Mouse (Mus musculus): ENCODE measurements around the gene Trim30a.
"Not testable (repeated sequence)": the region's sequence is repeated elsewhere in the genome, so short reads cannot be mapped to it uniquely, and the experiment has no call there.

The Trim30a gene

GRCm38 (mm10) chr7:104465065-104465744, at the start of gene Trim30a:
Gene Trim30a (minus strand): TSS chr7:104465193.
- peak; percentile 56 to 57 for DNase-seq (ENCODE audit: low spot score in 2 of 2)

DNA sequence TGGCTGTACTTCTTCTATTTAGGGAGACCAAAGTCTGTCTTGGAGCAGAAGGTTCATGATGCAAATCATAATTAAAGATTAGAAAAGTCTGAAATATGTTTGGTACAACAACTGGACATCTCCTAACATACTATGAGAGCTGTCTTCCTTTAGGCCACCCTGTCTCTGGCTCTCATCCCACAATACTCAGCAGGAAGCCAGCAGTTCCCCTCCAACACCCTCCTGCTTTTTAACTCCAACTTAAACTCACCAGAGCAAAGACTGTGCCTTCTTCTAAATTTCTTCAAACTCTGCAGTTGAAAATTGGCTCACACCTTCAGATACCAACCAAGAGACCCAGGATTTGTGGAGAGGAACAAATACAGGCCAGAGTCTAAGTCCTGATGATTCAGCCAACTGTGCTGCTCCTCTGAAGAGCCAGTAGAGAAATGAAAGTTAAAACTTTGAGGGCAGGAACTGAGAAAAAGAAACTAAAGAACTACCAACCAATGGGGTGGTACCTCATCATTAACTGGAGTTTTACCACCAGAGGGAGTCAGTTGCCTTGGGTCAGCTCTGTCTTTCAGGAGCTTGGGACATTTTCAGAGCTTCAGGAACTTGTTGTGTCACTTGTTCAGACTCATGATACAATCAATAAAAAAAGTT, 42.5 kb upstream of the Trim30a start, which contains the start of gene Trim30d:
Trim30d (minus strand) TSS at position 429 of the 645 bp plus-strand sequence.
- peak; percentile 1 to 10 for DNase-seq (ENCODE audit: low spot score in 2 of 2)

DNA sequence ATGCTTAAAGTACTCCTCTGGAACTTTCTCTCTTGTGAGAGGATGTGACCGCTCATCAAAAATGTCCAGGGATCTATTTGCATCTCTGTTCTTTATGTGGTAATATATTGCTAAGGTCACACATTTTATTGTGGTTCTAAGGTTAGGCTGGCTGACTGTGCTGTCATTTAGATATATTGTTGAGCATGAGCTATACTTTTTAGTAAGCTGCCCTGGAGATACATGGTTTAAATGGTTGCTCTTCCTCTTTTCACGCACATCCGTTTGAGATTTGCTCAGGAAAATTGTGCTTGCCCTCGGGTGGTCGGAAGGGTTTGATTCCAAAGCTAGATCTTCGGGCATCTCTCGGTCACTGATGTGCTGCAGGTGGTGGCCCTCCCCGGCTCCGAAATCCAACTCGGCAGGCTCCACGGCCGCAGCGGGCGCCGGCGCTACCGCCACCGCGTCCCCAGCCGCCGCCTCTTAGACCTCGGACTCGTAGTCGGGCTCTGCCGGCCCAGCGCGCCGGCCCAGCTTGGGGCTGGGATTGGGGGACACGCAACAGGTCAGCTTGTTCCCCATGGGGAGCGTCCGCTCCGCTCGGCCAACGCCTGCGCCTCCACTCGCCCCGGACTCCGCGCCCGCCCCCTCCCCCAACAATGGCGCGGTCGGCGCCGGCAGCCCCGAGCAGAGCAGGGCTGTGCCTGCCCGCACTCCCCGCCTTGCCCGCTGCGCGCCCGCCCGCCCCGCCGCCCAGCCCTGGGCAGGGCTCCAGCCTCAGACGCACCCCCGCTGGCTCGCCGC, 36.8 kb upstream of the Trim30a start:
- no peak for DNase-seq (ENCODE audit: low spot score in 2 of 2)

- DNase-seq (ENCODE audit: low spot score in 2 of 2): not testable (repeated sequence)
Measured at GRCm38 (mm10) chr7:104501186-104501585, 36.2 kb upstream of the Trim30a start.

DNA sequence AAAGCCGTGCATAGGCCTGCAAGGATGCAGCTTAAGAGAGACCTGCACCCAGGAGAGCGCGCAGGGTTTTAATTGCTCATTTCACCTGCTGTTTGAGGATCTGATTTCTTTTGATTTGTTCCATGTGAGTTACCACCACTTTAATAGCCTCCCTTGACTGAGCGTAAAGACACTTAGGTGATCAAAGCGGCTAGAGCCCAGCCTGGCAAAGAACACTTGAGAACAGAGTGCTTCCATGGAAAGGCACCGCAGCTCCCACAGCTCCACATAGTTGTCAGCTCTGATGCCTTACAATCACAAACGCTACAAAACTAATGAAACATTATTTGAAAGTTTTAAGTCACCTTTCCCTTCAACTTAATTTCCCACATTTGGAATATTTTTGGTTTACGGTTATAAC, 34.5 kb upstream of the Trim30a start:
- DNase-seq (ENCODE audit: low spot score in 2 of 2): not testable (repeated sequence)

DNA sequence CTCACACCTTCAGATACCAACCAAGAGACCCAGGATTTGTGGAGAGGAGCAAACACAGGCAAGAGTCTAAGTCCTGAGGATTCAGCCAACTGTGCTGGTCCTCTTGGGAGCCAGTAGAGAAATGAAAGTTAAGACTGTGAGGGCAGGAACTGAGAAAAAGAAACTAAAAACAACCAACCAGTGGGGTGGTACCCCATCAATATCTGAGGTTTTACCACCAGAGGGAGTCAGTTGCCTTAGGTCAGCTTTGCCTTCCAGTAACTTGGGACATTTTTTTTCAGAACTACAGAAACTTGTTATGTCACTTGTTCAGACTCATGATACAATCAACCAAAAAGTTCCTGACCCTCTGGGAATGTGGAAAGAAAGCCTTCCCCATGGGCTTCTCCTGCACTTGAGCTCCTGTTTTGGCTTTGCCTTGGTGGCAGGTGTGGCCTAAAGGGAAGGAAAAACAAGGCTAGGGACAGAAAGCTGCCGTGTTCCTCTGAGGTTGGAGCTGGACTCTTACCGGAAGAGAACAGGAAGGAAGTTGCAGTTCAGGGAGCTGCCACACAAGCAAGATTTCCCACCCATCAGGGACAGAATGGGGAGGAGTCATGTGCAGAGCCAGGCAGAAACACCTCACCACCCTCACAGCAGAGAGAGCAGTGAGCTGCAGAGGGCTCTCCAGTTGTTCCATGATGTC, 18.9 kb downstream of the Trim30a start:
- peak; percentile 44 to 56 for DNase-seq (ENCODE audit: low spot score in 2 of 2)

DNA sequence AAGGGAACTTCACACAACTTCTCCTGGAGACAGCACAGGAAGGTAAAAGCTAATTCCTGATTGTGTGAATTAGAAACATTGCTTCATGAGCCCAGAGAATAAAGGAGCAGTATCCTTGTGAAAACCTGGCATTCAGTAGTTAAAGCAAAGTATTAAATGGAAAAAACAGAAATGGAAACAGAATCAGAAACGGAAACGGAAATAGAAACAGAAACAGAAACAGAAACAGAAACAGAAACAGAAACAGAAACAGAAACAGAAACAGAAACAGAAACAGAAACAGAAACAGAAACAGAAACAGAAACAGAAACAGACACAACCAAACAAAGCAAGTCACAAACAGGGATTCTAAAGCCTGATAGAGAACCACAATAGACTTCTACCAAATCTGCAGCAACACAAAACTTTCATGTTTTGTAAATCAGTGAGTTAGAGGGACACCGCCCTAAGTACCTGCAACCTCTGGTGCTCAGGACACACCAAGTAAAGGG, 60.5 kb downstream of the Trim30a start:
- no peak for DNase-seq (ENCODE audit: low spot score in 2 of 2)

DNA sequence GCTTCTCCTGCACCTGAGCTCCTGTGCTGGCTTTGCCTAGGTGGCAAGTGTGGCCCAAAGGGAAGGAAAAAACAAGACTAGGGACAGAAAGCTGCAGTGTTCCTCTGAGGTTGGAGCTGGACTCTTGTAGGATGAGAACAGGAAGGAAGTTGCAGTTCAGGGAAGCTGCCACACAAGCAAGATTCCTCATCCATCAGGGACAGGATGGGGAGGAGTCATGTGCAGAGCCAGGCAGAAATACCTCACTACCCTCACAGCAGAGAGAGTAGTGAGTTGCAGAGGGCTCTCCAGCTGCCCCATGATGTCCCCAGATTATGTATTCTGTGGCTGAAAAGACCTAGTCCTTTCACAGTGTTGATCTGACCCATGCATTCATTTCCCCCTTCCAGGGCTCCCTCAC, 63.9 kb downstream of the Trim30a start:
- DNase-seq (ENCODE audit: low spot score in 2 of 2): no peak

DNA sequence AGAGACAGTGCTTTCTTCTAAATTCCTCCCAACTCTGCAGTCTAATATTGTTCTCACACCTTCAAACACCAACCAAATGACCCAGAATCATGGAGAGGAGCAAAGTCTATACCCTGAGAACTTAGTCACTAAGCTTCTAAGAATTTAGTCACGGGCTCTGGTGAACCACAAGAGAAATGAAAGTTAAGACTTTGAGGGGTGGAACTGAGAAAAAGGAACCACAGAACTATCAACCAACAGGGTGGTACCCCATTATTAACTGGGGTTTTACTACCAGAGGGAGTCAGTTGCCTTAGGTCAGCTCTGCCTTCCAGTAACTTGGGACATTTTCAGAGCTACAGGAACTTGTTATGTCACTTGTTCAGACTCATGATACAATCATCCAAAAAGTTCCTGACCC, 64.3 kb downstream of the Trim30a start, which contains the start of gene Trim30c:
Trim30c (minus strand) TSS at position 140 of the 400 bp plus-strand sequence.
- peak in 1 of 2 experiments; percentile 5 for DNase-seq (ENCODE audit: low spot score in 2 of 2)

DNA sequence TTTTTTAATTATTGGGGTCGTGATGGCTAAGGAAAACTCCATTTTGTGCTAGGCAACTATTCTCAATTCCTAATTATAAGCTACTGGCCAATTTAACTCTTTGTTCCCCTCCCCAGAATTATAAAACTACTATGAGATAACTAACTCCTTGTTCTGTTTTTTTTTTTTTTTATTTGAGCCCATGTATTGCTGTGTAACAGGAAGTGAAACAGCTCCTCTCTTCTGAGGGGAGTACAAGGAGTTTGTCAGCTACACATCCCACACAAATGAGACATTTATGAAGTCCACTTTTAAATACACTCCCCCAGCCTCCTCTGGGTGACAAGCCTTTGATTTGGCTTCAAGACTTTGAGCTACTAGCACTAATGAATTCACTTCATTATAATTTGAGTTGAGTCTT, 66.5 kb downstream of the Trim30a start:
- DNase-seq (ENCODE audit: low spot score in 2 of 2): no peak

DNA sequence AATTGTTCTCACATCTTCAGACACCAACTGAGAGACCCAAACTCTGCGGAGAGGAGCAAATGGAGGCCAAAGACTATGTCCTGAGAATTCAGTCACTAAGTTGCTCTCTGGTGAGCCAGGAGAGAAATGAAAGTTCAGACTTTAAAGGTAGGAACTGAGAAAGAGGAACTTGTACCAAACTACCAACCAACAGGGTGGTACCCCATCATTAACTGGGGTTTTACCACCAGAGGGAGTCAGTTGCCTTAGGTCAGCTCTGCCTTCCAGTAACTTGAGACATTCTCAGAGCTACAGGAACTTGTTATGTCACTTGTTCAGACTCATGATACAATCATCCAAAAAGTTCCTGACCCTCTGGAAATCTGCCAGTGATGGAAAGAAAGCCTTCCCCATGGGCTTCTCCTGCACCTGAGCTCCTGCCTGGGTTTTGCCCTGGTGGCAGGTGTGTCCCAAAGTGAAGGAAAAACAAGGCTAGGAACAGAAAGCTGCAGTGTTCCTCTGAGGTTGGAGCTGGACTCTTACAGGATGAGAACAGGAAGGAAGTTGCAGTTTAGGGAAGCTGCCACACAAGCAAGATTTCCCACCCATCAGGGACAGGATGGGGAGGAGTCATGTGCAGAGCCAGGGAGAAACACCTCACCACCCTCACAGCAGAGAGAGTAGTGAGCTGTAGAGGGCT, 95.1 kb downstream of the Trim30a start, which contains the start of gene Trim30b:
Trim30b (minus strand) TSS at position 149 of the 679 bp plus-strand sequence.
- DNase-seq (ENCODE audit: low spot score in 2 of 2): peak; percentile 19 to 53

- no peak for DNase-seq (ENCODE audit: low spot score in 2 of 2)
Measured at GRCm38 (mm10) chr7:104366339-104366738, 98.7 kb downstream of the Trim30a start.

Measured in natural killer cell, adult 2 months (primary cell).